Mouse (Mus musculus): ENCODE measurements around the gene Bicd2.

Gene Bicd2

DNA sequence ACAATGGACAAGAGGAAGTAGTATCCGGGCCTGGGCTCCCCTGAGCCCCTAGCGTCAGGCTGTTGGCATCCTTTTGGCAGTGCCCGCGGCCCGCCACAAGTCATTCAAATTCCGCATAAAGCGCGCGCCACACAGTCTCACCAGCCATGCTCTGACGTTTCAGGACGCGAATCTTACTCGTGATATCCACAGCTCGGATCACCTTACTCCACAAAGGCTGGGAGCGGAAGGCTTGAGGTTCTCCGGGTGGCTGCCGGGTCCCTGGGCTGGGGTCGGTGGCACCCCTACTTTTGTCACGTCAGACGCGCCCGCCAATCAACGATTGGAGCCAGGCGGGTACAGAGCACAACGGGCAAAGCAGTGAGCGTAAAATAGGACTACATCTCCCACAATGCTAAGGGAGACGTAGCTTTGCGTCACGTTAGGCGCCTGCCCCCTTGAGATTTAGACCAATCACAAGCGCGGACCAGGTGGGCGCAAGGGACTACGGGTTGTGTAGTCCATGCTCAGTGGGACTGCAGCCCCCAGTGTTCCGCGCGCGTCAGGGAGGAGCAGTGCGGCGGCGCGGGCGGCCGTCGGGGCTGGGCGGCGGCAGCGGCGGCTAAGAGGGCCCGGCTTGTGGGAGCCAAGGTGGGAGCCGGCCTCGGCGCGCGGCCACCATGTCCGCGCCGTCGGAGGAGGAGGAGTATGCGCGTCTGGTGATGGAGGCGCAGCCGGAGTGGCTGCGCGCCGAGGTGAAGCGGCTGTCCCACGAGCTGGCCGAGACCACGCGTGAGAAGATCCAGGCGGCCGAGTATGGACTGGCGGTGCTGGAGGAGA lies at the start of gene Bicd2:
Gene Bicd2, plus strand, starts transcription at position 574 of the 819 bp plus-strand sequence.
- peak; percentile 92 to 94 for DNase-seq

DNA sequence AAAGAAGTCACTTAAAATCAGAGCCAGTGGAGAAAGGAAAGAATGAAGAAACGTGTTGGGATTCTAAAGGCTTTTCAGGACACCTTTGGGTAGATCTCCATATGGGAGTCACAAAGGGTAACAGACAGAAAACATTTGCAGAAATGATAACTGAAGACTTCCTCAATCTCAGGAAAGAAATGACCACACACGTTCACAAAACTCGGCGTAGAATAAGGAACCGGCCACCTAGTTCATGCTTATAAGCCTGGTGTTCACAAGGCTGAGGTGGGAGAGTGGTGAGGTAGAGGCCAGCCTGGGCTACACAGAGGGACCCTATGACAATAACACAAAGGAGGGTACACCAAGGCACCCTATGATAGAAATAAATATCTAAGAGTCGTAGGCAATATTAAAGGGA lies 49.4 kb upstream of the Bicd2 start:
- DNase-seq = no peak

DNA sequence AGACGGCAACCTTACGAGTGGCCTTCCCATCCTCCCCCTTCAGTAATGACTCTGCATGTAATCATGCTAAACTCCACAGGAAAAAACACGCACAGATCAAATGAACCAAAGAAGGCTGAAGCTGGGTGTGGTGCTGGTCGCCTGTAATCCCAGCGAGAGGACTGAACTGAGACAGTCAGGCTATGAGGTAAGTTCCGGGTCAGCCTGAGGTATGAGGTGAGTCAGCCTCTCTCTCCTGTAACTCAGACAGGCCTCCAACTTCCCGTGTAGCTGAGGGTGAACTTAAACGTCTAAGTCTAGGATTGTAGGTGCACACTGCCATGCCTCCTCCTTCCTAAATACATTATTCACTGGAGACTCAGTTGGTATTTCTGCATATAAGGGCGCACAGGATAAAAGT lies 47.3 kb upstream of the Bicd2 start:
- no peak for DNase-seq

DNA sequence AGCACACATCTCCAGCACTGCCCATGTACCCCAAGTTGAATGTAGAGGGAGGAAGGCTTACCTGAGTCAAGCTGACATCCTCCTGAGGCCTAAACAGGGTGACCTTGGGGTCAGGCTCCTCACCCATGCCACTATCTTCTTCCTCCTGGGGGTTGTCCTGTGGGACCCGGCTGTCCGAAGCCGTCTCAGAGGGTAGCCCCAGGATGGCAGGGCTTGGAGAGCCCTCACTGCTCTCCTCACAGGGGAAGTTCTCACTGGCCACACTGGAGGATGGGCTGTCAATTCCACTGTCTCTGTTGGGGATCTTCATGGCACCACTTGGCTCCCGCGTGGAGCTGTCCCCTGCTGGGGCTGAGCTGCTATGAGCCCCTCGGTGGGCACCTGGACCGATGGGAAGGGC lies 45.1 kb upstream of the Bicd2 start:
- no peak for DNase-seq

DNA sequence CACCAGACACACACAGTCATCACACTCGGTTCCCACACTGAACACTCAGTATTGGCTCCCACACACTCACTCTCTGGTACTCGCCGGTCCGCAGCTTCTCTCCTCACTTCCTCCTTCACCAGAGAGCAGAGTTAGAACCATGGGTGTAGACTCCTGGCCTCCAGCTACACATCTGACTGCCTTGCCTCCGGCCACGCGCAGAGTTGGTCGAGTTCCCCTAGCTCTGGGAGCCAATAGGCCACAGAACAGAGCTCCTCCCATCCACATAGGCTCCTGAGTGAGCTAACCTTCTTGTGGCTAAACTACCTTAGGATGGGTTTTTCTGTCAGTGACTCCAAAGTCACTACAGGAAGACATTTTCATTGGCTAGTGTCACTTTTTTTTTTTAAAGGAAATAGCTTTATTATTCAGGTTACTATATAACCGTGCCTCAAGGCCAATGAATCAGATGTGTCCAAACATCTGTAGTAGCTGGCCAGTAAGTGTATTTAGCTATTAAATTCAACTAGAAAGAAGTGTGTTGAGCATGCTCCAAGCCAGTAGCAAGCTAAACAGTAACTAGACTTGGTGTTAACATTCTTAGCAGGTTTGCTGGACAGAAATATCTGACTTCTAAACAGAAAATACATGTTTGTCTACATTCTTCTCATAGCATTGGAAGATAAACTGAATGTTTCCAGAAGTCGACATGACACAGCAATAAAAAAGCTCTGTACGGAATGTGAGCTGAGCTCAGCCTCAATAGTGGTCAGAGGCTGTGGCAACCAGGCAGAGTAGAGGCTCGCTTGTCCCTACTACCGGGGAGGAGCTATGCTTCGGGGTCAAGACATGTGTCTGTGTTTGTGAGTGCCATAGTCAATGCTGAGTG lies 42.6 kb upstream of the Bicd2 start:
- peak; percentile 64 for DNase-seq

DNA sequence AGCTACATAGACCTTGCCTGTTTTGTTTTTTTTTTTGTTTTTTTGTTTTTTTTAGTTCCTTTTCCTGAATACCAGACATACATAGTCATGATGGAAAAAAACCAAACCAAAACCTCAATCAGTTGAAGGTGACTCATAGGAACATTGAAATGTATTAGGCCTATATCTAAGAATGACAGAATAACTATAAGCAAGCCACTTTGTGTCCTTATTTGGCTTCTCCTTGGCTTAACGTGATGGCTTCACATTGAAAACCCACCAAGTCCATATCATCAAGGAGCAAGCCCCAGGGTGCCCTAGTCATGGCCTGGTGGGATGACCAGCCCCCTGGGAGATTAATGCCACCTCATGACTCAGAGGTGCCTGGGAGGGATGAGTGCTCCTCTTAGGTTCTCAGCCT lies 40.6 kb upstream of the Bicd2 start:
- DNase-seq = no peak

DNA sequence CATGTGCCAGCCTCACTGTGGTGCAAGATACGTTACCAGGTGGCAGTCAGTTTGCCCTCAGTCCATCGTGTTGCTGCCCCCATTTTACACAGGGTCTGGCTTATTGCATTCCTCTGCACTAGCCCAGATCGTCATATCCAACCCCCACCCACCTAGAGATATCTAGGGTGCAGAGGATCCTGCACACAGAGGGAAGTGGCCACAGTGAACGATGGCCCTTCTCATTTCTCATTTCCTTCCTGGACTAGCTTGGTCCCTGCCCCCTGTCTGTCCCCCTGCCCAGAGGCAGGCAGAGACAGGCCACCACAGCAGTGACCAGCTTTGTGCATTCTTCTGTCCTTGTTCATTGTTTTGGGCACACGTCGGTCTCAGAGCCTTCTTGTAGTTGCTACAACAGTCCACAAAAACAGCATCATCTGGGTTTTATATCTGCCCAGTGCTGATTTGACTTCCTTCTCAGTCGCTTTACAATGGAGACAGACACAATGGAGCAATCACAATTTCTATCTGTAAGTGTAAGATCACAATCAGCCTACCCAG lies 34.5 kb upstream of the Bicd2 start:
- DNase-seq = no peak

DNA sequence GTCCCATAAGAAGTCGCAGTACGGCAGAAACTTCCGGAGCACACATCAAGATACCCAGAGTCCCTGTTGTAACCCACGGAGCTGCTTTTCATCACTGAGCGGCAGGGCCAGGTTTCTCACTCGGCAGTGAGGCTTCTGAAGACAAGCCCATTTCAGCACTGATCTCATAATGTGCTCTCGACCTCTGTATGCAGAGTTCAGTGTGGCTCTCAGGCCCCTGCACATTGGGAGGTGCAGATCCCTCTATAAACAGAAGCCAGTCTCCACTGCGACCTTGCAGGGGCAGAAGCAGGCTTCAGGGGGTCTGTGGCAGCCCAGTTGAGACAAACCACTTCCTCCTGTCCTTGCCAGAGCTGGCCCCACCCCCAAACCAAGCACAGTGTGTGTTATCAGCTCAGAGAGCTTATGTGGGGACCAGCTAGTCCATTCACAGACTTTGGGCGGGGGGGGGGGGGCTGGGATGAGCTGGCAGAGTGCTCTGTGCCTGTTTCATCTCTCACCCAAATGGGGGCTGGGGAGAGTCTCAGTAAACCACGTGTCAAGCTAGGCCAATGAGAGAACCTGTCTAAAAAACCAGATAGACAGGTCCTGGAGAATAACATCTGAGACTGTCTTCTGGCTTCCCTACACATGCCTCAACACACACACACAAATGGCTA lies 33.9 kb upstream of the Bicd2 start:
- DNase-seq = peak; percentile 72 to 75

DNA sequence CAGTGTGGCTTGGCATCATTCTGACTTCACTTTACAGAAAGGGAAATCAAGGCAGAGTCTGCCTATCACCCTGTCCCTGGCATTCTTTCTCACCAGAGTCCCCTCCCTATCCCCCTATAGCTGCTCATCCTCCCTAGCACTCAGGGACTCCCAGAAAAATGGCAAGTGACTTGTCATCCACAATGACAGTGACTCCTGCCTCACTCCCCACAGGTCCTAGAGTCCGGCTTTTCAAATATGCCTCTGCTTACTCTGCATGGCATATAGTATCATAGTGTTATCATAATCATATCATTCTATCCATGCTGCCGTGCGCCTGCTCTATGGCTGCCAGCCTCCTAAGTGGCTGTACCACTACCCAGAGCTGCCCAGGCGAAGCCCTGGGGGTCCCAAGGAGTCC lies 33.2 kb upstream of the Bicd2 start:
- peak; percentile 45 to 48 for DNase-seq

DNA sequence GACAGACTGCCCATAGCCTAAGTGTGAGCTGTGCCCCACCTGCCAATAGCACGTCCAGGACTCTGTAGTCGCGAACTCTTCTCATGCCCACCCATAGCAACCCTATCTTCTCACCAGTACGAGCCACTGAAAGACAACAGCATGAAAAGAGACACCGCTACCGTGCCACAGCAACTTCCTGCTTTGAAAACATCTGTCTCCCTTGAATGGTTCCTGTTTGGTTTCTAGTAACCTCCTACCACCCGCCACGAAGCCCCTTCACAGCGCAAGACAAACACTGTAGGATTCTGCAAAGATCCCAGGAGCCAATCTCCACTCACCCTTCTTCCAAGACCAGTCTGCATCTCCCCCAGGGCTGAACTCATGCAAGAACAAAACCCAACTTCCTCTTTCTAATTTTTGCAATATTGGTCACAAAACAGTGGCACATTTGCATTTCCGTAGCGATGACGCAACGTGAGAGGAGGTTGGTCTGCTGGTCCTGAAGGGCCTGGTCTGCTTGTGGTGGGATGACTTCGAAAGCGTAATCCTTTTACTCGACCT lies 32.5 kb upstream of the Bicd2 start:
- peak; percentile 87 to 91 for DNase-seq

DNA sequence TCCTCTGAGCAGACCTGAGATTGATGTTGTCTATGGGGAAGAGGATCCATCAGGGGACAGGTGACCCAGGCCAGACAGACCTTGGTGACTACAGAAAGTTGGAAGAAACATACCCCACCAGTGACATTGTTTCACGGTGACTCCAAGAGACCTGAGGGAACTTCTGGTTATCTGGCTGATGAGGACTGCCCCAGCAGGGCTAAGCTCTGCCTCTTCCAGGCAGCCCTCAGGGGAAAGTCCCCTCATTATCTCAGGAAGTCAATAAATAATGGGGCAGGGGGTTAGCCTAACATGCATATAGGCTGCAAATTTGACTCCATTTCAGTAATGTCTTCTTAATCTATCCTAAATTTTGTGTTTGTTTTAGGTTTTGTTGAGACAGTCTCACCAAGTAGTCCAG lies 31.9 kb upstream of the Bicd2 start:
- no peak for DNase-seq

DNA sequence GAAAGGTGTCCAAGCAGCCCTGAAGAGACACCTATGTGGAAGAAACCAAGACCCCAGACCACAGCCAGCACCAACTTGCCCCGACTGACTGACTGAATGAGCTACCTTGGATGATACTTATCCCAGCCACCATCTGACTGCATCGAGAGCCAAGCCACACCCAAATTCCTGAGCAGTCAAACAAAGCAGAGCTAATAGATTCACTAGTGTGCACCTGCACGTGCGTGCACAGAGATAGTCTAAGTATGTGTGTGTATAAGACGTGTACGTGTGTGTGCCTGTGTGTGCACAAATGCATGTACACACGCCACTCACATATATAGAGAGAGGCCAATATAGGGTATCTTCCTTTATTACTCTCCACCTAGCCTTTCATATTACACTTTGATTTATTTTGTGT lies 29.7 kb upstream of the Bicd2 start:
- no peak for DNase-seq

DNA sequence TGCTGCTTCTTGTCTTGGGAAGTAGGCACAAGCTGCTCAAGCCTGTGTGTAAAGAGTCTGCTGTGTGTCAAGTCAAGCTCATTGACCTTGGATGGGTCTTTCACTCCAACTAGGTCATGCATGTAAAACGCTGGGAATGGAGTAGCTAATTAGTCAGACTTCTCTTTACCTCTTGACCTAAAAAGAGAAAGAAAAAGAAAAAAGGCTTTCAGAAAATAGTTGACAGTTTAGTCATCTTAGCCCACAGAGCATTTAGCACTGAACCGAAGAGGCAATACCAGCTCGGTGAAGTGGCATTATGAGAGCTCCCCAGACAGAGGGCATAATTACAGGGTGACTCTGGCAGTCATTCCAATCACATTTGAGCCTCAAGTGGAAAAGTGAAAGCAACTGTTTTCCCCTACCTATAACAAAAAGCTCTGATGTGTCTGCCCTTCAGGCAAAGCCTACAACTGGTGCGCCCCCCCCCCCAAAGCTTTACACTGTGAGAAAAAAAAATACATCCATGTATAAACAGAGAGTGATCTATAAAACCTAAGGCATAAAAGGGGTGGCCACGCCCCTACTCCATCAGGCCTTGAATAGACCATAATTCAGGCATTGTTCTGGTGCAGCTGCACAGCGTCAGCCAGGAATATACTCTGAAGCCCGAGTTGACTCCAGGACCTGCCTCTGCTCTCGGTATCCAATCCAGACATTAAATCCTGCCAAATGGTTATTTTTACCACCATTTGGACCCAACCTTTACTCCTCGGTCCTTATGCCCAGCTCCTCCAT lies 24.8 kb upstream of the Bicd2 start:
- no peak for DNase-seq

DNA sequence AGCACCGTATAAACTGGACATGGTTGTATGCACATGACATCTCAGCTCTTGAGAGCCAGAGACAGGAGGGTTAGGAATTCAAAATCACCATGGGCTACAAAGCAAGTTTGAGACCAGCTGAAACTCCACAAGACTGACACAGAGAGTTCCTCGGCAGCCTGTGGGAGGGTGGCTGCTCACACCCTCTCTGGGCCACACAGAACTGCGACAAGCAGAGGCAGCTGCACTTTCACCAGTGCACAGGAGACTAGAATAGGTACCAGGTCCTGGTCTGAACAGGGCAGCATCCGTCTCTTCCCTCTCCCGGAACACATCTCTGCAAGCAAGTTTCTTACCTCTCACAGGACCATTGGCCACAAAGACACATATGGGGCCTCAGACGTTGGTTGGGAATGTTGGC lies 23.9 kb upstream of the Bicd2 start:
- DNase-seq = no peak

DNA sequence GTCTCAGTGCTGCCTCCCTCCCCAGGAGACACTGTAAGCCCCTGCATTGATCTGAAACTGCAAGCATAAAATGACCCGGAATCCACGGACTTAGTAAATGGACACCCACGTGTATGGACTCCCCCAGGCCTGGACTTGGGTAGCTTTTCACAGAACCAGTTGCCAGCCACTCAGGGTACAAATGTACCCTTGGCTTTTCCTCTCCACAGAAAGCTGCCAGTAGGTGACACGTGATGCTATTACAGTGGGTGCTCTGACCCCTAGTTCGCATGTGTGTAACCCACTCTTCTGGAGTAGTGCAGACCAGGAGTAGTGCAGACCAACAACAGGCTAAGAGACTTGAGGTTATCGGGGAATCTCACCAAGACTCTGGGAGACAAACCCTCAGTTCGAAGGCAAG lies 23.5 kb upstream of the Bicd2 start:
- DNase-seq = no peak

DNA sequence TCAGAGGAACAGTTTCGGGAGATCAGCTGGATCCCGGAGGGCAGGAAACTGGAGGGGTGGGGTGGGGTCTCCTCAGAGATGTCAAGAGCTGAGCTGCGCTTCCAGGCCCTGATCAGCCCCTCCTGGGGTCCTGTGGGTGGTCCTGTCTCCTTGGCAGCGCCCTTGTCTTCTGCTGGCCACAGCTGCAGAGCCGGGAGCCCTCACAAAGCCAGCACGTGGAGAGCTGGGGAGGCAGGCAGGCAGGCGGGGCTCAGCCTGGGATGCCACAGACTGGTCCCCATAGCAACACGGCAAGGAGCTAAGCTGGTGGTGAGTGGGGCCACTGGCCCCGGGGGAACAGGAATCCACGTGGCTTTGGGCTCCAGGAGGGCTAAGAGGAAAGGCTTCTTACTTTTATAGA lies 21.3 kb upstream of the Bicd2 start, which contains the start of gene Fgd3:
Gene Fgd3, minus strand, starts transcription at position 272 of the 400 bp plus-strand sequence.
- DNase-seq = no peak

DNA sequence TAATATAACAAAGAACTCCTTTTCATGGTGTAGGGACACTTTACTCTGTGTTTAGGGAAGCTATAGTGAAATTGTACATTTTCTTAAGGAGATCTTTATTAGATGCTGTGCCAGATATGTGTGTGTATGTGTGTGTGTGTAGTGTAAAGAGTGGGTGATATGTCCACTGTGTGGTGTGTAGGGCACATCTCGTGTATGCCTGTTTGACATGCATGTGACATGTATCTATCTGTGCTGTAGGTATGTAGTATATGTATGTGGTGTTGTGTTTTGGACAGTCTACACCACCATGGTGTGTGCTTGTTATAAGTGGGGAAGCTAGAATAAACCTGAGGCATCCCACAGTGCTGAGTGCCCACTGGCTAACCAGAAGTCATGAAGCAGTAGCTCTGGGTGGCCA lies 20.9 kb upstream of the Bicd2 start:
- DNase-seq = no peak

DNA sequence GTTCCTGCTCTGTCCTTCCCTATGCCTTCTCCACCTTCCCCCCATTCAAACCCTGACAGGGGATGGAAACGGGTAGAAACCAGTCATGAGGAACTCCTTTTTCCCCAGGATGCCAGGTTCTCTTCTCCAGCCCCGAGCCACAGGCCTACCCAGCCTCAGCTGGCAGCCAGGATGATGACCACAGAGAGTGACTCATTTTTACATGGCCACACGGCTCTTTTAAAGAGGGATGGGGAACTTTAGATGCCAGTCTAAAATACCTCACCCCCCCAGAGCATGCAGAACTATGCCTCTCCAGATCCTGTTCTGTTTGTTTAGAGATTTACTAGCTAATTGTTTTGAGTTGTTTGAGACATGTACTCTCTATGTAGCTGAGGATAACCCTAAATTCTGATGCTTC lies 19.9 kb upstream of the Bicd2 start:
- no peak for DNase-seq

DNA sequence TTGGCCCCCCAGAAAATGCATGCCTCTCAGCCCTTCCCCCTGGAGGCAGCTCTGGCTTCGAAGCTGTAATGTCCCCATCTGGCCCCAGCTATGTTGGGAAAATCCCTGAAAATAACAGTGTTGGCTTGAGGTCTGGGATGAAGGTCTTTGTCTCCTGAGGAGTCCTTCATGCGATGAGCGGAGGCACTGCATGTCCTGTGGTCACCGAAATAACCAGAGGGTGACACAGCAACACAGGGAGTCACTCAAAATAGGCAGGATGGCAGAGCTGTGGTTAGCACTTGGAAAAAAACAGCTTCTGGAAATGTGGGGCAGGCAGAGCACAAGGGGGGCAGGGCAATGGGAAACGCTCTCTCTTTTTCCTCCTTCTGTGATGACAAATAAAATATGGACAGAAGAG lies 19.2 kb upstream of the Bicd2 start:
- DNase-seq = no peak

DNA sequence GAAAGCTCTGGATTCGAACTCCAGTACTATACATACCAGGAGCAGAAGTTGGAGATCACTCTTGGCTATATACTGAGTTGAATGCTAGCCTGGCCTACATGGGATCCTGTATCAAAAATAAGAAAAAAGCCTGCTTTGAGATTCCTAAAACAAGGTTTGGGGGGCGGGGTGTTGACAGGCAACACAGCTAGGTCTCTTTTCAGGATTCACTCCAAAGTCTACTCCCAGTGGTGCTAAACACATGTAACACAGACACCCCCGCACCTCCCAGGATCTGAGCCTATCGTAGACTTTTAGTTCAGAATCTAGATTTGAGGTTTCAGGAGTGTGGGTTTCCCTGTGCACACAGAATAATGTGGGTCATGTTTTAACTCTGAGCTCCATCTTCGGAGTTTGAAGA lies 18.6 kb upstream of the Bicd2 start:
- no peak for DNase-seq

DNA sequence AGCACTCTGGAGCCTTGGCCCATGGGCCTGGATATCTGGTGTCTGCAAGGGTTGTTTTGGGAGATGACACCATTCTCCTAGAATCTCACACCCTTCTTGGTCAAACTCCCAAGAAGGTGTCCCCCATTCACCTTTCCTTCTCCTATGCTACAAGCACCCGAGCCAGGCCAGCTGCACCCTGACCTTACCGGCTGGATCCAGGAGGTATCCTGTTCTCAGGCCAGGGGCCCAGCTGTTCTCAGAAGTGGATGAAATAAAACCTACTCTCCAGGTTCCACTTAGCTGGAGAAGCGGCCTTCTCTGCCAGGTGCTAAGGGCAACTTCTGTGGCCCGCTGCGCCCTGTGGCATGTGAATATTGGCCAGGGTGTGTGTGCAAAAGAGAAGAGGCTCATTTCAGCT lies 16.5 kb upstream of the Bicd2 start:
- DNase-seq = no peak
